Mouse (Mus musculus): ENCODE measurements around the gene Mgat5b. TPM values are rescaled to one million over a fixed set of nuclear protein-coding genes. Genes with fewer than 3 reads are reported as not detected.
"Not testable (repeated sequence)": the region's sequence is repeated elsewhere in the genome, so short reads cannot be mapped to it uniquely, and the experiment has no call there.

Gene Mgat5b
- polyA plus RNA-seq, 1 experiment from 2014 or later: 0.35 TPM

DNA sequence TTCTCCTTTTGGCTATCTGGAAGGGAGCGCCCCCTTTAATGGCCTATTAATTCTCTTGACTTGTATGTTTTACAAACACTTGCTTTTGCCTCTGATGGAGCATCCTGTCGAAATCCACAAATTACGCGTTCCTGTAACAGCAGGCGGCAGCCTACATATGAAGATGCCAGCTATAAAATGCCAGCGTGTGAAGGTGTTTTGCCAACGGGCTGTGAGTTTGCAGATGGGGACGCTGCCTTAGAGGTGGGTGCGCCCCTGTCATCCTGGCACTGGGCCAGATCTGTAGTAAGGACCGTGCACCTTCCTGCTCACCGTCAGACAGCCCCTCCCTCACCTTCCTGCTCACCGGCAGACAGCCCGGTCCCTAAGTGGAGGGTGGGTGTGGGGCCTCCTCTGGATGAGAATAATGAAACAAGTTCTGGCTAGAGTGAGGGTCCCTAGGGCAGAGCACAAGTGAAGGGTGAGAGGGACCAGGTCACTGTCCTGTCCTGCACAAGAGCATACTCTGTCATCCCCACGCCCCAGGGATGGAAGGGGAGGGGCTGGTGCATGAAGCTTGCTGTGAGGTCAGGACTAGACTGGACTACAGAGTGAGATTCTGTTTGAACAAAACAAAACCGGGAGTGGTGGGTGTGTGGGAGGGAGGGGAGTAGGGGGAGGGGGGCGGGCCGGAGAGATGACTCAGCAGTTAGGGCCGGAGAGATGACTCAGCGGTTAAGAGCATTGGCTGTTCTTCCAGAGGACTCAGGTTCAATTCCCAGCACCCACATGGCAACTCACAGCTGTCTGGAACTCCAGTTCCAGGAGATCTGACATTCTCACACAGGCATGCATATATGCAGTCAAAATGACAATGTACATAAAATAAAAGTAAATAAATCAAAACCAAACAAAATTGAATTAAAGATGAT, 24.9 kb upstream of the Mgat5b start:
- Histone ChIP-seq H3K4me1 (peaks cover 5% of the 10 kb centered on the region; the same call in 1 of the 2 replicates), H3K4me2 (peak overlapping the region; percentile 17), H3K4me3 (no peak overlapping the region), H3K36me3 (no peaks in the 10 kb centered on the region), H3K9me3 (no peaks in the 10 kb centered on the region), H3K27me3 (0 out of 2 replicates have a peak, but pooled peaks cover 4% of the 10 kb centered on the region), H3K27ac (no peak overlapping the region), H3K9ac (no peak overlapping the region)
- peak; percentile 58; the same call in 1 of the 2 replicates for ATAC-seq (ENCODE audit: borderline replicate concordance, extremely low read depth, low FRiP score, low TSS enrichment)
- WGBS: 54% methylated on average over 19 of the region's 19 CpGs

DNA sequence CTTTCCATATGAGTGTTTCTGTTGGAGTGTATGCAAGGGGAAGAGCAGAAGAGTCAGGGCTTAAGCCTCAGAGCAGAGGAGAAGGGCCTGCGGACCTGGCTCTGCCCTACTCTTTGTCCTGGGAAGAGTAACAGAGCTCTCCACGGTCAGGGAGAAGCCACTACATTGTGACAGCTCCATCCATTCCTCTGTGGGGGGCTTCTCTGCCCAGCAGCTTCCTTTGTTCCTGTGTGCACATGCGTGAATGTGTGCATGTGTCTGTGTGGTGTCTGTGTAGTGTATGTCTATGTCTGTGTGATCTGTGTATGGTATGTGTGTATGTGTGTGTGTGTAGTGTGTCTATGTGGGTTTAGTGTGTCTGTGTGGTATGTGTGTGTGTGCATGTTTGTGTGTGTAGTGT, 23.3 kb upstream of the Mgat5b start:
- WGBS: 62% methylated on average over 3 of the region's 3 CpGs

GRCm38 (mm10) chr11:116899247-116899646, 19.4 kb upstream of the Mgat5b start:
- Histone ChIP-seq H3K9ac (no peak overlapping the region), H3K4me1 (no peaks in the 10 kb centered on the region), H3K4me2 (no peak overlapping the region), H3K36me3 (no peaks in the 10 kb centered on the region), H3K27me3 (peaks cover 5% of the 10 kb centered on the region), H3K9me3 (no peaks in the 10 kb centered on the region), H3K4me3 (no peak overlapping the region), H3K27ac (no peak overlapping the region)
- no peak for ATAC-seq (ENCODE audit: borderline replicate concordance, extremely low read depth, low FRiP score, low TSS enrichment)
- WGBS: 88% methylated on average over 12 of the region's 12 CpGs

More for the DNA sequence above, 23.3 kb upstream of the Mgat5b start:
- no peak overlapping the region for H3K9ac ChIP-seq
- peaks cover 5% of the 10 kb centered on the region; the same call in 1 of the 2 replicates for H3K4me1 ChIP-seq
- H3K4me2 ChIP-seq: no peak overlapping the region
- H3K27ac ChIP-seq: no peak overlapping the region
- H3K4me3 ChIP-seq: no peak overlapping the region
- ATAC-seq (ENCODE audit: borderline replicate concordance, extremely low read depth, low FRiP score, low TSS enrichment): no peak
- no peaks in the 10 kb centered on the region for H3K9me3 ChIP-seq
- no peaks in the 10 kb centered on the region for H3K36me3 ChIP-seq
- 0 out of 2 replicates have a peak, but pooled peaks cover 4% of the 10 kb centered on the region for H3K27me3 ChIP-seq

GRCm38 (mm10) chr11:116902588-116902987, 16.1 kb upstream of the Mgat5b start:
- not testable (repeated sequence) for H3K27ac ChIP-seq; H3K4me3 ChIP-seq; H3K4me2 ChIP-seq; ATAC-seq (ENCODE audit: borderline replicate concordance, extremely low read depth, low FRiP score, low TSS enrichment); H3K9ac ChIP-seq; H3K9me3 ChIP-seq; H3K36me3 ChIP-seq
- peaks cover 25% of the 10 kb centered on the region for H3K27me3 ChIP-seq
- peaks cover 13% of the 10 kb centered on the region; the same call in 1 of the 2 replicates for H3K4me1 ChIP-seq
- WGBS: 82% methylated on average over 10 of the region's 10 CpGs

GRCm38 (mm10) chr11:116905741-116906456, 12.8 kb upstream of the Mgat5b start:
- Histone ChIP-seq H3K36me3 (no peaks in the 10 kb centered on the region), H3K27ac (no peak overlapping the region), H3K4me2 (peak overlapping the region; percentile 52), H3K27me3 (peaks cover 25% of the 10 kb centered on the region), H3K4me3 (peak overlapping the region; percentile 9), H3K9ac (no peak overlapping the region), H3K4me1 (peaks cover 13% of the 10 kb centered on the region; the same call in 1 of the 2 replicates), H3K9me3 (no peaks in the 10 kb centered on the region)
- ATAC-seq (ENCODE audit: borderline replicate concordance, extremely low read depth, low FRiP score, low TSS enrichment): peak; percentile 39; the same call in 1 of the 2 replicates
- 5% methylated on average over 23 of the region's 23 CpGs for WGBS

GRCm38 (mm10) chr11:116913573-116913972, 5.1 kb upstream of the Mgat5b start:
- H3K4me3 ChIP-seq: no peak overlapping the region
- peaks cover 3% of the 10 kb centered on the region; the same call in 1 of the 2 replicates for H3K4me1 ChIP-seq
- H3K27ac ChIP-seq: no peak overlapping the region
- no peaks in the 10 kb centered on the region for H3K36me3 ChIP-seq
- H3K27me3 ChIP-seq: peaks cover 26% of the 10 kb centered on the region
- no peaks in the 10 kb centered on the region for H3K9me3 ChIP-seq
- no peak overlapping the region for H3K4me2 ChIP-seq
- WGBS: 46% methylated on average over 16 of the region's 16 CpGs
- H3K9ac ChIP-seq: no peak overlapping the region
- no peak for ATAC-seq (ENCODE audit: borderline replicate concordance, extremely low read depth, low FRiP score, low TSS enrichment)

DNA sequence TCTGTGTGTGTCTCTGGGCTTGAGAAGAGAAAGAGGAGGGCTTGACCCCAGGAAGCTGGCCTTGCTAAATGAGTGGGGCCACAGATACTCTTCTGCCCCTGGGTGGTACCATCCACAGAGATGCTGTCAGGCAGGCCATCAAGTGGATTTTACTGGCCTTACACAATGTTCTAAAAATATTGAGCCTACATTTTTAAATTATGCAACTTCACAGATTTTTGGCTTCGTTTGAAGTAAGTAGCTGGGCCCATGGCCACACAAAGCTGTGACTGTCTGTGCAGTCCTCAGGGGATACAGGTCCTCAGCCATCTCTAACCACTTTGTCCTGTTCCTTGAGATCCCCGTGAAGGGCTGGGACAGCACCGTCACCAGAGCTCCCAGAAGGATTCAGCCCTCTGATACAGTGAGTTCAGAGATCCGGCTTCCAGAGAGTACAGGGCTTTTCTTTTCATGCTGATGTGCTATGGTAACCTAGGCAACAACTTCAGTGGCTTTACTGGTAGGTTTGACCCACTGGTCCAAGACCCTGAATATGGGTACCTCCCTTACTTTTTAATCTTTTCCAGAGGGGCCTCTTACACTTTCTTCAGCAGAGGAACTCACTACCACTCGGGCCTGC, 4.3 kb upstream of the Mgat5b start:
- 61% methylated on average over 5 of the region's 5 CpGs for WGBS
- peaks cover 10% of the 10 kb centered on the region for H3K4me1 ChIP-seq
- H3K36me3 ChIP-seq: no peaks in the 10 kb centered on the region
- ATAC-seq (ENCODE audit: borderline replicate concordance, extremely low read depth, low FRiP score, low TSS enrichment): no peak
- H3K4me2 ChIP-seq: no peak overlapping the region
- H3K4me3 ChIP-seq: no peak overlapping the region
- no peaks in the 10 kb centered on the region for H3K9me3 ChIP-seq
- H3K9ac ChIP-seq: no peak overlapping the region
- H3K27me3 ChIP-seq: peaks cover 34% of the 10 kb centered on the region
- no peak overlapping the region for H3K27ac ChIP-seq

DNA sequence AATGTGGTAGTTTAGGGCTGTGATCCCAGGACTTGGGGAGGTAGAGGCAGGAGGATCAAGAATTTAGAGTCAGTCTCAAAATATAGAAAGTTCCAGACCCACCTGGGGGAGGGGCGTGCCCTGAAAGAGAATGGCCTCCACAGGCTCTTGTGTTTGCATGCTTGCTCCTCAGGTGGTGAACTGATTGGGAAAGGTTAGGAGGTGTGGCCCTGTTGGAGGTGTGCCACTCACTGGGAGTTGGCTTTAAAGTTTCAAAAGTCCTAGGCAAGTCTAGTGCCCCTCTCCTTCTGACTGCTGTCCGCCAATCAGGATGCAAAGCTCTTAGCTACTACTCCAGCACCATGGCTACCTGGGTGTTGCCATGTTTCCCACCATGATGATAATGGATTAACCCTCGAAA, 3.4 kb upstream of the Mgat5b start:
- Histone ChIP-seq H3K9ac (no peak overlapping the region), H3K4me1 (peaks cover 11% of the 10 kb centered on the region), H3K36me3 (no peaks in the 10 kb centered on the region), H3K9me3 (no peaks in the 10 kb centered on the region), H3K4me3 (no peak overlapping the region), H3K27ac (no peak overlapping the region), H3K4me2 (no peak overlapping the region), H3K27me3 (peaks cover 43% of the 10 kb centered on the region)
- WGBS: 86% methylated on average over 3 of the region's 3 CpGs
- no peak for ATAC-seq (ENCODE audit: borderline replicate concordance, extremely low read depth, low FRiP score, low TSS enrichment)

DNA sequence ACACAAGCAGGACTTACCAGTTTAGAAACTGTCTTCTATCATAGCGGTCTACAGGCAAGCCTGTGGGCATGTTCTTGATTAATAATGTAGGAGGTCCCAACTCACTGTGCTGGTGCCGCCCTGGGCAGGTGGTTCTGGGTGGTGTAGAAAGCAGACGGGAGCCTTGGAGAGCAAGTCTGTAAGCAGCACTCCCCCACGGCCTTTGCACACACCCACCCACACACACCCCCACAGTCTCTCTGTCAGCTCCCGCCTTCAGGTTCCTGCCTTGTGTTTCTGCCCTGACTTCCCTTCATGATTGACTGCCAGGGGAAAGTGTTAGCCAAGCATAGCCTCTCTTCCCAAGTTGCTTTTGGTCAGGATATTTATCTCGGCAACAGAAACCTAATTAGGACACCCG, 1.3 kb upstream of the Mgat5b start:
- Histone ChIP-seq H3K9ac (no peak overlapping the region), H3K4me3 (no peak overlapping the region), H3K4me2 (no peak overlapping the region), H3K4me1 (peaks cover 15% of the 10 kb centered on the region), H3K9me3 (no peaks in the 10 kb centered on the region), H3K36me3 (no peaks in the 10 kb centered on the region), H3K27ac (no peak overlapping the region), H3K27me3 (peaks cover 58% of the 10 kb centered on the region)
- ATAC-seq (ENCODE audit: borderline replicate concordance, extremely low read depth, low FRiP score, low TSS enrichment): no peak
- WGBS: 36% methylated on average over 7 of the region's 7 CpGs

DNA sequence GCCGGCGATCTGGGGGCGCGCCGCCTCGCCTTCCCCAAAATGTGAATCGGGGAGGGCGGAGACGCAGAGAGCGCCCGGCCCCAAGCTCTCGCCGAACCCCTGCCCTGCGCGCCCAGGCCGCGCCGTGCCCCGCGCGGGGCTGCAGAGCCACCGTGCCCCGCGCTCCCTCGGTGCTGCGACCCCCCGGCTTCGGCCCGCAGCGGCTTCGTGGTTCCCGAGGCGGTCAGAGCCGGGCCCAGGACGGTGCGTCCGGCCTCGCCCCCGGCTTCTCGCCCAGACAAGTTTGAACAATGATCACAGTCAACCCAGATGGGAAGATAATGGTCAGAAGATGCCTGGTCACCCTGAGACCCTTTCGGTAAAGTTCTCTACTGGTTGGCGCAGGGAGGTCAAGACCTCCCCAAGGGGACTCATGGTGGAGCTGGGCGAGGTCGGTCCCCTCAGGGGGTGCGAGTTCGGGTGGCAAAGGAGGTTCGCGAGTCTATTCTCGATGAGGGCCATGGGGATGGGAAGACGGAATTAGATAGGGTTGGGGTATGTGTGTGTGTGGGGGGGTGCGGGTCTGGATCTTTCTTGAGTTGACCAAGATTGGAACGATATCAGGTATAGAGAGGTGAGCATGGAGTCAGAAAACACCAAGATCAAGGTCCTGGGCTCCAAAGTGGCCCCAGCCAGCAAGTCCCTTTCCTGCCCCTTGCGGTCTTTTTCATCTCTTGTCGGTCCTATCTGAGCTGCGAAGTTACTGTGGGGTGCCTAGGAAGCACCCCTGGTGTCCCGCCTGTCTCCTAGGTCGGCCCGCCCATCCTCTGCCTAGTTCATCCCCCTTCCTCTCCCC, 740 bp downstream of the Mgat5b start:
- peak overlapping the region; percentile 52 for H3K9ac ChIP-seq
- no peaks in the 10 kb centered on the region for H3K36me3 ChIP-seq
- no peaks in the 10 kb centered on the region for H3K9me3 ChIP-seq
- WGBS: 5% methylated on average over 58 of the region's 58 CpGs
- no peak overlapping the region for H3K27ac ChIP-seq
- peaks cover 15% of the 10 kb centered on the region for H3K4me1 ChIP-seq
- H3K4me2 ChIP-seq: peak overlapping the region; percentile 100
- peaks cover 62% of the 10 kb centered on the region for H3K27me3 ChIP-seq
- ATAC-seq (ENCODE audit: borderline replicate concordance, extremely low read depth, low FRiP score, low TSS enrichment): peak; percentile 14; the same call in 1 of the 2 replicates
- peak overlapping the region; percentile 55 for H3K4me3 ChIP-seq

DNA sequence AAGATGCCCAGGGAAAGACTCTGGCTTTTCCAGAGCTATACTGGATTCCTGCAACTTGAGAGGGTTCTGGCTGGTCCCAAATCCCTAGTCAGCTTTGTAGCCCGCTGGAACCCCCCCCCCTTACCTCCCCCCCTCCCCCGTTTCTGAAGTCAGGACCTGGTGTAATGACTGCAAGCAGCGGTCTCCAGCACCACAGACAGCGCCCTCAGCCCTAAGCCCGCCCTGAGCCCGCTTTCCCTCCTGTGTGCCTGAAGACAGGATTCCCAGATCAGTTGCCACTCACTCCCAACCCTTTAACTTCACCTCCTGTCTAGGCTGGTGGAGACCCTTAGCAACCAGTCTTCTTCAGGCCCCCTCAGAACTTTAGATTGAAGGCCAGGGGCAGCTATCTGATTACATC, 2.1 kb downstream of the Mgat5b start:
- Histone ChIP-seq H3K4me1 (peaks cover 15% of the 10 kb centered on the region), H3K9me3 (no peaks in the 10 kb centered on the region), H3K4me3 (no peak overlapping the region), H3K27ac (no peak overlapping the region), H3K27me3 (peaks cover 62% of the 10 kb centered on the region), H3K36me3 (no peaks in the 10 kb centered on the region), H3K4me2 (no peak overlapping the region), H3K9ac (no peak overlapping the region)
- ATAC-seq (ENCODE audit: borderline replicate concordance, extremely low read depth, low FRiP score, low TSS enrichment): no peak
- WGBS: 2% methylated on average over 6 of the region's 6 CpGs

Data from lung, embryonic 15.5 days (tissue).